Mouse (Mus musculus) hindbrain, embryonic 15.5 days (tissue): ENCODE data around the gene Lrrc25. TPM values are rescaled to one million over a fixed set of nuclear protein-coding genes. Genes with fewer than 3 reads are reported as not detected.

Source experiments
- polyA plus RNA-seq: library from polyadenylated mRNA; unstranded; fragments of >200 nt; fragmentation: Nextera tagmentation; extraction: Ambion mirVana; gene quantifications from 2 replicates; pipeline ENCODE4 v1.2.1, GENCODE M21; 2015

The Lrrc25 gene
- polyA plus RNA-seq, 1 experiment from 2014 or later: 1.1 TPM

Other genes starting within 250 kb of the Lrrc25 start
- 0.27 and 0.47 TPM in 2 replicates for gene Comp, start 242.6 kb upstream of the Lrrc25 start, polyA plus RNA-seq
- gene Crtc1, start 176.6 kb upstream of the Lrrc25 start, polyA plus RNA-seq: 46.1 and 57.4 TPM in 2 replicates
- 29.5 and 33.6 TPM in 2 replicates for gene Klhl26, start 139.2 kb upstream of the Lrrc25 start, polyA plus RNA-seq
- gene Tmem59l, start 128.8 kb upstream of the Lrrc25 start, polyA plus RNA-seq: 133 and 145 TPM in 2 replicates
- 7.0 and 8.6 TPM in 2 replicates for gene Crlf1, start 123.0 kb upstream of the Lrrc25 start, polyA plus RNA-seq
- gene Rex1bd, start 109.4 kb upstream of the Lrrc25 start, polyA plus RNA-seq: 161 and 177 TPM in 2 replicates
- 652 and 684 TPM in 2 replicates for gene Uba52, start 105.4 kb upstream of the Lrrc25 start, polyA plus RNA-seq
- 393 and 420 TPM in 2 replicates for gene Fkbp8, start 88.4 kb upstream of the Lrrc25 start, polyA plus RNA-seq
- gene Kxd1, start 88.2 kb upstream of the Lrrc25 start, polyA plus RNA-seq: 48.5 and 49.0 TPM in 2 replicates
- gene Ell, start 76.7 kb upstream of the Lrrc25 start, polyA plus RNA-seq: 15.1 and 20.9 TPM in 2 replicates
- gene Isyna1, start 21.8 kb upstream of the Lrrc25 start, polyA plus RNA-seq: 146 and 152 TPM in 2 replicates
- 150 and 172 TPM in 2 replicates for gene Ssbp4, start 7.3 kb upstream of the Lrrc25 start, polyA plus RNA-seq
- 0.25 and 0.30 TPM in 2 replicates for gene Gdf15, start 16.3 kb downstream of the Lrrc25 start, polyA plus RNA-seq
- gene Pgpep1, start 44.2 kb downstream of the Lrrc25 start, polyA plus RNA-seq: 76.5 and 77.8 TPM in 2 replicates
- gene Lsm4, start 57.1 kb downstream of the Lrrc25 start, polyA plus RNA-seq: 192 and 193 TPM in 2 replicates
- gene Jund, start 82.8 kb downstream of the Lrrc25 start, polyA plus RNA-seq: 98.4 and 105 TPM in 2 replicates
- 0.09 TPM in 2 replicates for gene Iqcn, start 87.3 kb downstream of the Lrrc25 start, polyA plus RNA-seq
- gene Gm3336, start 102.4 kb downstream of the Lrrc25 start, polyA plus RNA-seq: not detected in 2 replicates
- 0.21 and 0.35 TPM in 2 replicates for gene Pde4c, start 107.6 kb downstream of the Lrrc25 start, polyA plus RNA-seq
- gene Rab3a, start 138.5 kb downstream of the Lrrc25 start, polyA plus RNA-seq: 503 and 561 TPM in 2 replicates
- gene Mpv17l2, start 144.8 kb downstream of the Lrrc25 start, polyA plus RNA-seq: 40.4 and 44.9 TPM in 2 replicates
- gene Pik3r2, start 160.6 kb downstream of the Lrrc25 start, polyA plus RNA-seq: 104 and 113 TPM in 2 replicates
- 21.2 and 25.1 TPM in 2 replicates for gene Mast3, start 188.9 kb downstream of the Lrrc25 start, polyA plus RNA-seq
- gene Il12rb1, start 192.3 kb downstream of the Lrrc25 start, polyA plus RNA-seq: 0.14 TPM in 1 of 2 replicates, not detected in the other
- 7.8 and 8.0 TPM in 2 replicates for gene Arrdc2, start 223.6 kb downstream of the Lrrc25 start, polyA plus RNA-seq
- gene Kcnn1, start 247.1 kb downstream of the Lrrc25 start, polyA plus RNA-seq: 19.2 and 19.8 TPM in 2 replicates